Mouse (Mus musculus): ENCODE measurements at regions not wholly inside any gene's neighbourhood (a gene's known extent, or its start where the extent isn't known, plus 50 kb on each side); places are given as distances from the start of the nearest gene placed in this dataset.

- DNase-seq, result no peak
- intact Hi-C loops (cut with DNase I), result no loop called here
Observed at GRCm38 (mm10) chr8:87137412-87137811, 252.4 kb upstream of the N4bp1 start.

DNA sequence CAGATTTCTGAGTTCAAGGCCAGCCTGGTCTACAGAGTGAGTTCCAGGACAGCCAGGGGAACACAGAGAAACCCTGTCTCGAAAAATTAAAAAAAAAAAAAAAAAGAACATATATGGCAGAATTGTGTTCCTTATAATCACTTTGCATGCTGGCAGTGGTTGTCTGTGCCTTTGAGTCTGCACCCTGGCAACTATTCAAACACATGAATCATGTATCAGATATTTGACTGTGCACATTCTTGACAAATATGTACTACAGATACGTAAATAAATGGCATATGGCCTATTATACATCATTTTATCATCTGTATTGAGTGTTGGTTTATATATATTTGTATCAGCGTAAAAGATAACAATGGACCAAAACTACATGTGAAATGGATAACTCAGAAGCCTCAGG, 246.7 kb upstream of the N4bp1 start:
- no peak for DNase-seq
- intact Hi-C loops (cut with DNase I), result no loop called here

DNA sequence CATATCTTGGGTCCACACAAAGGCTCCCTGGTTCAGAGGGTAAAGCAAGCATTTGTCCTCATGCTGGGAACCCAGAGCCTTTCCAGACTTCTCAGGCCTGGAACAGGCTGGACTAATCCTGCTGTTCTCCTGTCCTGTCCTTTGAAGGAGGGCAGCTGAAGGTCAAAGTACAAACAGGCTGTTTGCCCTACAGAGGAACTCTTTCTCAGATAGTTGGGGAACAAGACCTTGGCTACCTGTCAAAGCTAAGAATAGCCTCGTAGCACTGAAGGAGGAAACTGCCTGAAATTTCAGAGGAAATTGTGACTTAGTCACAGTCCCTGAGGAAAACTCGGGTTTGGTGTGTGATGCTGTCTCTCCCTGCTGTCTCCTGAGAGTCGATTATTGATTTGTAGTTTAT, 245.6 kb upstream of the N4bp1 start:
- intact Hi-C loops (cut with DNase I), result no loop called here
- DNase-seq, result no peak

- intact Hi-C loops (cut with DNase I), result no loop called here
- DNase-seq, result peak; percentile 93
Observed at GRCm38 (mm10) chr8:87128593-87128992, 243.5 kb upstream of the N4bp1 start.

- intact Hi-C loops (cut with DNase I), result no loop called here
- DNase-seq, result peak; percentile 36
Observed at GRCm38 (mm10) chr8:87116190-87116765, 231.2 kb upstream of the N4bp1 start.

GRCm38 (mm10) chr8:87112355-87112754, 227.3 kb upstream of the N4bp1 start:
- DNase-seq, result no peak
- intact Hi-C loops (cut with DNase I), result no loop called here

- no peak for DNase-seq
- intact Hi-C loops (cut with DNase I), result no loop called here
Observed at GRCm38 (mm10) chr8:87105106-87105505, 220.0 kb upstream of the N4bp1 start.

DNA sequence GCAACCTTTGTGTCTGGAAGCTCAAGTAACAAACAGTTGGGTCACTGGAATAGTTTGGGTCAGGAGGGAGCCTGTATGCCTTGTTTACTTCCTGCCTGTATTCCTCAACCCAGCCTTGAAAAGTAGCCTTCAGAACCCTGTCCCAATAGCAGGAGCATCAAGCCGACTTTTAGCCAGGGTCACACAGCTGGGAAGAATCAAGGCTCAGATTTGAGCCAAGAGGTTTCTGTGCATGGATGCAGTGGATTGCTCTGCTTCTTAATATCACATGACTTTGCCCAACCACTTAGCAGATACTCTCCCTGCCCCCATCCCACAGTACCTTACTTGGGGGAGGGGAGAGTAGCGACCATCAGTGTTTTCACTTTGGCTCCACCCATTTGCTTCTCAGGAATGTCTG, 210.2 kb upstream of the N4bp1 start:
- no peak for DNase-seq
- intact Hi-C loops (cut with DNase I), result no loop called here

GRCm38 (mm10) chr8:87094685-87095084, 209.6 kb upstream of the N4bp1 start:
- intact Hi-C loops (cut with DNase I), result no loop called here
- peak; percentile 24 for DNase-seq

- intact Hi-C loops (cut with DNase I), result no loop called here
- peak; percentile 29 for DNase-seq
Observed at GRCm38 (mm10) chr8:87093716-87094115, 208.7 kb upstream of the N4bp1 start.

DNA sequence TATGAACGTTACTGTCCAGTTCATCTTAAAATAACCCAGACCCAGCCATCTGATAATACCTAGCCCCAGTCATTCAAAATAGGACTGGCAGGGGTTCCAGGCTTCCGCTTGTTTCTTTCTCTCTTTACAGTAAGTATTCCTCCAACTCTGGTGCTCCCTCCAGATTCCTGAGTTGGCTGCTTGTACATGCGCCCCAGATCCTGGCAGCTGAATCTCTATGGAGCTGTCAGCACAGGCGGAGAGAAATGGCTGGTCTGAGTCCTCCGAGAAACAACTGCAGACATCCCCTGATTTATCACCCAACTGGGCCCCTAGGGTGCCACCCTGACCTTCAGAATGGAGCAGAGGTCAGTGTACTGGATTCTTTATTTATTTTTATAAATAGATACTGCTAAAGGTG, 208.0 kb upstream of the N4bp1 start:
- intact Hi-C loops (cut with DNase I), result no loop called here
- DNase-seq, result no peak

- DNase-seq, result no peak
- intact Hi-C loops (cut with DNase I), result no loop called here
Observed at GRCm38 (mm10) chr8:87087451-87088095, 202.5 kb upstream of the N4bp1 start.

DNA sequence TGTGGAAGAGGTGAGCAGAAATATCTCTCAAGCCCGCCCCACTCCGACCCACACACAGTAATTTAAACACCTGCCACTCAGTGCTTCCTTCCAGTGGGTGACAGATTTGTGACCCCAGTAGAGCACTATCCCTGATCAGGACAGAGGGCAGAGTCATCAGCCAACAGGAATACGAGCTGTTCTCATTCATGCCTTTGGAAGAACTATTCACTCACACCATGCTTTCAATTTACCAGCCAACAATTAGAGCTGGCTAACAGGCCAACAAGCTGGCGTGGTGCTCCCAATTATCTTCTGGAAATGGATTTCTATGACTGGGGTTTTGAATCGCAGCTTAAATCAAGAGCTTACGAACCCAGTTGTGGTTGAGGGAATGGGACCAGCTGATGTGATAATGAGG, 193.2 kb upstream of the N4bp1 start:
- no peak for DNase-seq

GRCm38 (mm10) chr8:87075921-87076320, 190.9 kb upstream of the N4bp1 start:
- no peak for DNase-seq
- intact Hi-C loops (cut with DNase I), result no loop called here

More for the DNA sequence above, 193.2 kb upstream of the N4bp1 start:
- intact Hi-C loops (cut with DNase I), result no loop called here

DNA sequence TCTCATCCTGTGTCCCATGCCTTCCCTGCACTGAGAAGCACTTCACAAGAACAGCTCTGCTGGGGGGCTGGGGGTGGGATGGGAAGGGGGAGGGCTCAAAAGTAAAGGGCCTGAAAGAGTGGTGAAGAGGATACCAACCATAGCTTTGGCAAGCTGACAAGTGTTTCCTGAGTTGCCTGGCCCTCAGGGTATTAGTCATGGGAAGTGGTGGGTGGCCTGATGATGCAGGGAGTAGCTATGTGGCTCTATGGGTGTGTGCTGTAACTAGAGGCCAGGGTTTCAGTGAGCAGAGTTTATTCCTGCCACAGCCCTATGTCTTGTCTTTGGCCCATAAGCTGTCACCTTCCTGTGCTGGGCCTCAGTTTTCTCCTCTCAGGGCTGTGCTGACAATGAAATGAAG, 186.2 kb upstream of the N4bp1 start:
- intact Hi-C loops (cut with DNase I), result no loop called here

DNA sequence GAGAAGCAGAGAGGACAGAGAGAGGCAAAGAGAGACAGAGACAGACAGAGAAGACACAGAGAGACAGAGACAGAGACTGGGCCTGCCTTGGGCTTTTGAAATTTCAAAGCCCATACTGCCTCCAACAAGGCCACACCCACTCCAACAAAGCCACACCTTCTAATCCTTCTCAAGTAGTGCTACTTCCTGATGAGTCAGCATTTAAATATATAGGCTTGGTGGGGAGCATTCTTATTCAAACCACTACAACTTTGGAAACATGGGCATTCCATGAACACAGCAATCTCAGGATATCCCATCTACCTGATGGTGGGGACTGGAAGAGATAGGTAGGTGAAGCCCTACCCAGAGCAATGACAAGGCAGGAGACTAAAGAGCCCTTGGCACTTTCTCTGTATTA, 182.0 kb upstream of the N4bp1 start:
- intact Hi-C loops (cut with DNase I), result no loop called here
- no peak for DNase-seq

More for the DNA sequence above, 186.2 kb upstream of the N4bp1 start:
- DNase-seq, result no peak

DNA sequence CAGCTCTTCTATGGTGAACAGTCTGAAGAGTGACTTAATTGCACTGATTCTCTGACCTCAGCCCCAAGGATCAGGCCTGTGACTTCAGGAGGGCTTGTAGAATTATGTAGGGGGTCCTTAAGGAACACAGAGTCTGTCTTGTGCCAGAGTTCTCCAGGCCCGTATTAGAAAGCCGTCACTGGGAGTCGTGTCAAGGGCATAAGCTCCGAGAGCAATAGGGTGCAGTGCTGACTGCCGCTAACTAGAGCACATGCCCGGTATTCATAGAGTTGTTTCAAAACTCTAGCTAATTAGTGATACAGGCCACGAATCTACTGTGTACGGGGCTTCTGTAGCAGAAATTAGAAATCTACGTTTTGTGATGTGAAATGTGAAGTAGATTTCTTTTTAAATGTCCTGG, 179.7 kb upstream of the N4bp1 start:
- no peak for DNase-seq
- intact Hi-C loops (cut with DNase I), result no loop called here

DNA sequence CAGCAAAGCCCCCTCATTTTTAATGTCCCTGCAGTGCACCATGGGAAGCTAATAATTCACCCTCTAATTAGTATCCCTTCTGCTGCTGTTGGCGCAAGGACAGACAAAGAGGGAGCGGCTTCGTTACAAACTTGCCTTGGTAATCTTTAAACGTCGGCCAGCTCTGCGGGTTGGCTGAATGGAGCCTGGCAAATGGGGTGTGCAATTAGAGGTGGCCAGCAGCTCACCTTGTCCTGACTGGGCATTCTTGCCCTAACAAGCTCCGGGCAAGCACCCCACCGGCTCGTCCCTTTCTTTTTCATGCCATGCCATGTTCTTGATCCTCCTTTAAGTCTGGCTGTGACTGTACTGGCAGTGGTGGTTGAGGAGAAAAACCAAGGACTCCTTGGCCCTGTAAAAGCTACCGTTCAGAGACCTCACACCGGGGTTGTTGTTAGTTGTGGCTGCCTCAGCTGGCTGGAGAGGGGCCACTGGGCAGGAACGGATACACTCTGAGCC, 179.2 kb upstream of the N4bp1 start:
- peak; percentile 69 for DNase-seq
- intact Hi-C loops (cut with DNase I), result no loop called here

GRCm38 (mm10) chr8:87063588-87063987, 178.5 kb upstream of the N4bp1 start:
- DNase-seq, result no peak
- intact Hi-C loops (cut with DNase I), result no loop called here

DNA sequence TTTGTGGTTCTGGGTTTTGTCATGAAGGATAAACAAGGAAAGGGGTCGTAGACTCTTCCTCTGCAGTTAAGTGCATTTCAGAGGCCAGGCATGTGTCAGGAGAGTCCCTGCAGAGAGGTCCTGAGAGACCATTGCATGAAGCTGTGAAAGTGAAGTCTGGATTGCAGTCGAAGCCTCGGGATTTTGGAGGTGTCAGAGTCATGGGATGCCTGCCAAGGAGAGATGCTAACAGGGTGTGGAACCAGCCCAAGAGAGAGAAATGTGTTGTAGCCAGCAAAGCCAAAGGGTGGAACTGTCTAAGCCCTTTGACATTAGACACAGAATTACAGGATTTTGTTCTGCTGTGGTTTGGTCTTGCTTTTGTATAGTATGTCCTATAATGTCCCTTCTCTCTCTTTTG, 164.7 kb upstream of the N4bp1 start:
- intact Hi-C loops (cut with DNase I), result no loop called here
- DNase-seq, result peak; percentile 46

DNA sequence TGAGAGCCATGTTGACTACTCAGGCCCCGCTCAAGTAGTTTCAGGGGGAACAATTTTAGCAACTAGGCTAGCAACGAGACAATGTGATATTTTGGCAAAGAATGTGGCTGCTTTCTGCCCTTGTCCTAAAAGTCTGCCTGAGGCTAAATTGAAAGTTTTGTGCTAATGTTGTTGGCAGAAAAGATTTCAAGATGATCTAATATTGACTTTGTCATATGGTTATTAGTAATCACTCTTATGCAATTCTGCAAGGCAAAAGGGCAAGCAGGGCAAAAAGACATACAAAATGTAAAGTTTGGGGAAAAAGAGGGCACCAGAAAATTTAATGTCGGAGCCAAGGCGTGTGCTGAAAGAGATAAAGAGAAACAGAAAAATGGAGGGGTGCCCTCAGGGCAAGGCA, 164.1 kb upstream of the N4bp1 start:
- intact Hi-C loops (cut with DNase I), result no loop called here
- DNase-seq, result no peak

DNA sequence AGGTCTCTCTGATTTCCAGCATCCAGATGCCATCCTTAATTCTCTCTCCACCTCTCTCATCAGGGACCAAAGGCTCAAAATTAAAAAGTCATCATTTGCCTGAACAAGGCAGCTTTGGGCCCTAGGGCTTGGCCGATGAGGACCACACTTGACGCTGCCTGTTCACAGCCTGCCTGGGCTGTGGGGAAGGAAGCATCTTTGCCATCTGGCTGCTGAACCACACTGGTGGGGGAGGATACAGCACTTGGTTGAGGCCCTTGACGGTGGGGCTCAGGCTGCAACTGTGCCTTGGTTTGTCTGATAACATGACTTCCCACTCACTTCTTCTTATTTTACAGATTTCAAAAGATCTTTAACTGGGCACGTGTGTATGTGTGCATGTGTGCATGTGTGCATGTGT, 161.5 kb upstream of the N4bp1 start:
- intact Hi-C loops (cut with DNase I), result no loop called here
- DNase-seq, result peak; percentile 38

GRCm38 (mm10) chr8:87043016-87043415, 158.0 kb upstream of the N4bp1 start:
- intact Hi-C loops (cut with DNase I), result no loop called here
- no peak for DNase-seq
